ENCODE assay signal across 13 mouse cellular contexts in the genomic region with DNA sequence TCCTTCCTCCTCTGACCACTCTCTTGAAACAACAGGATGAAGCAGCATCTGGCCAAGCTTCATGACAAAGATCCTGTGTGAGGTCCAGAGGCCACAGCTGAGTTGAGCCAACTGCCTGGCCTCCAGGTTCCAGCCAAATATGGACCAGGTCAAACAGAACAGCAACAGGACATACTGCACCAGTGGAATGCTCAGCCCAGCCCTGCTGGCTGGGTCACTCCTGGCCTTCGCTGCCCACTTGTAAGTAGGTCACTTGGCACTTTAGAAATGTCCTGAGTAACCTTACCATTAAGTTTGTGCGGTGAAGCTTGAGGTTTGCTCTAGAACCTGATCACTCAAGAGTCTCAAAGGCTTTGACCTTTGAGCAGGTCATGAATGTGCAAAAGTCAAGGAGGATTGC.
DNase-seq lines count a peak whose midpoint lies in the region; ATAC-seq lines count a peak whose summit lies in the region.
"Had no signal": no experiment of that assay in that cellular context is flagged by ENCODE, and none has a peak within 500 bp of the region (broad histone marks: within the 10 kb centered on the region; RNA-seq: fewer than 3 reads in every experiment).

No protein-coding gene starts in this region.

- no peaks in the 10 kb centered on the region for H3K36me3 ChIP-seq in heart, embryonic 10.5 days

- no peaks in the 10 kb centered on the region for H3K27me3 ChIP-seq in heart, embryonic 10.5 days (ENCODE audit: insufficient read depth, poor library complexity, severe bottlenecking)

- DNase-seq in adrenal gland, postnatal 14 days: peak; percentile 23
- no peak for DNase-seq in adrenal gland, adult 8-10 months
- peak; percentile 18 for DNase-seq in kidney, adult 18-20 months
- no peak for DNase-seq in kidney, postnatal 10 days
- peak; percentile 62 for DNase-seq in heart, embryonic 10.5 days (ENCODE audit: low spot score)
- DNase-seq in cerebellum, adult 11-12 months: no peak
- DNase-seq: cerebellum, adult 9-11 months; right cerebral cortex, postnatal 25 days; thymus, postnatal 4 days had no signal

- H3K27ac ChIP-seq in brown adipose tissue, adult 24 weeks (replicated peaks; ENCODE audit: low read depth, low read length): peak overlapping the region; percentile 6; the same call in 1 of the 2 replicates
- H3K27ac ChIP-seq in heart, embryonic 10.5 days: no peak overlapping the region

- no peak overlapping the region for H3K4me3 ChIP-seq in brown adipose tissue, adult 24 weeks (ENCODE audit: insufficient read depth, low read depth, low read length)
- no peak overlapping the region for H3K4me3 ChIP-seq in heart, embryonic 10.5 days

- H3K9me3 ChIP-seq in heart, embryonic 10.5 days: no peaks in the 10 kb centered on the region

- 83% methylated on average over 2 of the region's 2 CpGs for whole genome bisulfite sequencing in heart, embryonic 10.5 days

- ATAC-seq in CD4-positive, CD25-positive, alpha-beta regulatory T cell, adult 4 months: no peak
- ATAC-seq: forebrain, embryonic 14.5 days; midbrain, embryonic 16.5 days had no signal

- peaks cover 28% of the 10 kb centered on the region for H3K4me1 ChIP-seq in brown adipose tissue, adult 24 weeks (ENCODE audit: control insufficient read depth, insufficient read depth, insufficient read length, low read length)
- H3K4me1 ChIP-seq in heart, embryonic 10.5 days: peaks cover 7% of the 10 kb centered on the region; the same call in 1 of the 2 replicates

Comparison
In these comparisons a context has a peak if more than half of its experiments do, and no peak if none do; other contexts are left out.
1. DNase-seq: peak in adrenal gland, postnatal 14 days (single experiment), kidney, adult 18-20 months (single experiment) and heart, embryonic 10.5 days (single experiment); none in adrenal gland, adult 8-10 months (single experiment), kidney, postnatal 10 days (single experiment) and cerebellum, adult 11-12 months (single experiment).